Mouse (Mus musculus) E14TG2a.4 (cell line): ENCODE measurements around the gene Zkscan8.

Experiments used
- CTCF ChIP-seq: conservative IDR thresholded peaks from 2 replicates; pipeline ENCODE4 v1.5.1; 2014; ENCODE audit warnings: low read length
- NANOG ChIP-seq: IDR thresholded peaks from 2 replicates; pipeline ENCODE4 v1.6.1; 2014; ENCODE audit warnings: borderline replicate concordance, low read length, mixed read lengths
- POU5F1 ChIP-seq: IDR thresholded peaks from 2 replicates; pipeline ENCODE4 v1.6.1; 2014; ENCODE audit warnings: low read length, borderline replicate concordance

- TF ChIP-seq CTCF: no peak
- no peak for TF ChIP-seq NANOG
- TF ChIP-seq POU5F1: no peak
Measured at GRCm38 (mm10) chr13:21468061-21469019, 62.6 kb downstream of the Zkscan8 start, which contains the start of gene Nkapl.
